Mouse (Mus musculus): ENCODE data around the gene Gm10778. TPM values are rescaled to one million over a fixed set of nuclear protein-coding genes. Genes with fewer than 3 reads are reported as not detected.
A peak's percentile ranks its signal among the peaks of the same experiment; 100 is the strongest.
"Not testable (repeated sequence)": the region's sequence is repeated elsewhere in the genome, so short reads cannot be mapped to it uniquely, and the experiment has no call there.

Gm10778 gene
- total RNA-seq, 2 experiments from 2014 or later, result 4.3 to 5.0 TPM

DNA sequence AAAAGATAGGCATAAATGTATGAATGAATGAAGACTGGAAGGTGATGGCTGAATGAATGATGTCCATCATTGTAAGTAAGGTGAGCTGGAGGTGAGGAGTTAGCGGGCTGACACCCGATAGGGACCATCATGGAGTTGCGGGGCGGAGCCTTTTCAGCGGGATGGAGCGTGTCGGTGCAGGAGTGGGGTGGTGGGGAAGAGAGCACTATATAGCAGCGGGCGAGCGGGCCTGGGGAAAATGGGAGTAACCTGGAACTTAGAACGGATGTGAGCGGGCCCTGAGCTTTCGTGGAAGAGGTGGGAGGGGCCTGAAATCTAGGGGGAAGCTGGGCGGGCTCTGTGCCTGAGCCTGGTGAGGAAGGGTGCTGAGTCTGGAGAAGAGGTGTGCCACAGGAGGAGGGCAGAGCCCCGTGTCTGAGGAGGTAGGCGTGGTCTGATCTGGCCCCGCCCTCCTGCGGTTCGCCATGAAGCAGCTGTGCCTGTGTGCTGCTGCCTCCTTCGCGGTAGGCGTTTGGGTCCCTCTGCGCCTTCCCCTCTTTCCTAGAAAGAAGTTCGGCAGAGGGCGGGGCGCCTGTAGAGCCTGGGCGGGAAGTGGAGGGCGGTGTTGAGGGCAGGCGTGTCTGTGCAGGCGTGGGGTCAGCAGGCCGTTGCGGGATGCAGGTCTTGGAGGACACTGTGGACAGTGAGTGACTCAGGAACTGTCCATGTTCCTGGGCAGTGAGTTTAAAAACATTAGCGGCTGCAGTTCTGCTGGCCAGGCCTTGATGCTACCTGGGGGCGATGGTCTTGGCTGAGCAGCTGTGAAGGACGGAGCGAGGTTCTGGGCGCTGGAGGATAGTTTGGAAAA is 15.4 kb upstream of the Gm10778 start:
- peak; percentile 82 to 85 for DNase-seq (ENCODE audit: extremely low spot score in 1 of 2, low spot score in 2 of 2)
- TF ChIP-seq CTCF (IDR thresholded peaks at IDR 0.05), result no peak
- H3K27ac ChIP-seq, result peak overlapping the region; percentile 37
- H3K4me3 ChIP-seq, result peak overlapping the region; percentile 54
- intact Hi-C loops (cut with DNase I), result no loop called here

DNA sequence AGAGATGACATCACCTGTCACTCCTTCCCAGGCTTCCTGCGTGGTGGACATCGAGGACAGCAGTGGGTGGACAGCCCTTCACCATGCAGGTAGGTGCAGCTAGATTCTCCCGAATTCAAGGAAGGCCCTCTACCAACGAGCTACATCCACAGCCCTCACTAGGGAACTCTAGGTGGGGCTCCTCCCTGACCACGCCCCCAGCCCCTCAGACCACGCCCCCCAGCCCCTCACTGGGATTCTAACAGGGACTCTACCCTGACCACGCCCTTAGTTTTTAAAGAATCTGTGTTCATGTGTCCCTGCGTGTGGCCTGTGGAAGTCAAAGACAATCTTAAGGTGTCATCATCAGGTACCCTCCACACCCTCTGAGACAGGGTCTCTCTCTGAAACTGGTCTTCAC is 12.5 kb upstream of the Gm10778 start:
- no peak overlapping the region for H3K27ac ChIP-seq
- H3K4me3 ChIP-seq, result no peak overlapping the region
- intact Hi-C loops (cut with DNase I), result no loop called here
- no peak for TF ChIP-seq CTCF (IDR thresholded peaks at IDR 0.05)
- no peak for DNase-seq (ENCODE audit: extremely low spot score in 1 of 2, low spot score in 2 of 2)

DNA sequence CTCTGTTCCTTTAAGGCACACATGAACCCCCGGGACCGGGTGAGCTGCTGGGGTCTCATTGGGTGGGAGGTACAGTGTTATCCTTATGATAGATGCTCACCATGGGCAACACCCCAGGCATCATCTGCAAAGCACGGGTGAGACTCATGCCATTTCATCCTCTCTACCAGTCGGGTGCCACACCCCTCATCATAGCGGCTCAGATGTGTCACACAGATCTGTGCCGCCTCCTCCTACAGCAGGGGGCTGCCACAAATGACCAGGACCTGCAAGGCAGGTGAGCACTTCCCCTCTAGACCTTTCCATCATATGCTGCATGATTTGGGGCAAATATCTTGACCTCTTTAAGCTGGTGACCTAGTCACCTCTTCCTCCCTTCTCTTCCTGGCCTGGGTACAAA is 10.8 kb upstream of the Gm10778 start:
- H3K27ac ChIP-seq, result no peak overlapping the region
- no peak overlapping the region for H3K4me3 ChIP-seq
- DNase-seq (ENCODE audit: extremely low spot score in 1 of 2, low spot score in 2 of 2), result no peak
- intact Hi-C loops (cut with DNase I), result no loop called here
- TF ChIP-seq CTCF (IDR thresholded peaks at IDR 0.05), result no peak

- DNase-seq (ENCODE audit: extremely low spot score in 1 of 2, low spot score in 2 of 2); H3K4me3 ChIP-seq; H3K27ac ChIP-seq: not testable (repeated sequence)
- intact Hi-C loops (cut with DNase I), result loop anchor here (5.0 to 10.0 kb wide), 2 partner anchors 531 to 984 kb away; partner anchors contain the start of genes 1190007I07Rik and Tdg
Observed at GRCm38 (mm10) chr10:81640825-81641224, 8.0 kb upstream of the Gm10778 start.

DNA sequence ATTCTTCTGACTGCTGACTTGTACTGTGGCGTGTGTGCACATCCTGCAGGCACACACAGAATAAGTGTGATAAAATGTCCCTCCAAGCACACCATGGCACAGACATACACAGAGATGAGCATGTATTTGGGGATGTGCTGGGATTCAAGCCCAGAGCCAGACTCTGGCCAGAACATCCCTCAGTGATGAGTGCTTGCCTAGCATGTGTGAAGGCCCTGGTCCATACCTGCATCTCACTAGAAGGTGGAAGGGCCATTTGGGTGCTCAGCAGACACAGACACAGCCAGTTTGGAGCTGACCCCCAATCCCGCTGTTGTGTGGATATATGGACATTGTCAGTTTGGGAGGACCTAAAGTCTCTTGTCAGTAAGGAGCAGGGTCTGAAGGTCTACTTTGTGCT is 7.3 kb upstream of the Gm10778 start:
- no peak overlapping the region for H3K4me3 ChIP-seq
- intact Hi-C loops (cut with DNase I), result loop anchor here (5.0 to 10.0 kb wide), 2 partner anchors 531 to 983 kb away; partner anchors contain the start of genes 1190007I07Rik and Tdg
- no peak for TF ChIP-seq CTCF (IDR thresholded peaks at IDR 0.05)
- no peak for DNase-seq (ENCODE audit: extremely low spot score in 1 of 2, low spot score in 2 of 2)
- no peak overlapping the region for H3K27ac ChIP-seq

DNA sequence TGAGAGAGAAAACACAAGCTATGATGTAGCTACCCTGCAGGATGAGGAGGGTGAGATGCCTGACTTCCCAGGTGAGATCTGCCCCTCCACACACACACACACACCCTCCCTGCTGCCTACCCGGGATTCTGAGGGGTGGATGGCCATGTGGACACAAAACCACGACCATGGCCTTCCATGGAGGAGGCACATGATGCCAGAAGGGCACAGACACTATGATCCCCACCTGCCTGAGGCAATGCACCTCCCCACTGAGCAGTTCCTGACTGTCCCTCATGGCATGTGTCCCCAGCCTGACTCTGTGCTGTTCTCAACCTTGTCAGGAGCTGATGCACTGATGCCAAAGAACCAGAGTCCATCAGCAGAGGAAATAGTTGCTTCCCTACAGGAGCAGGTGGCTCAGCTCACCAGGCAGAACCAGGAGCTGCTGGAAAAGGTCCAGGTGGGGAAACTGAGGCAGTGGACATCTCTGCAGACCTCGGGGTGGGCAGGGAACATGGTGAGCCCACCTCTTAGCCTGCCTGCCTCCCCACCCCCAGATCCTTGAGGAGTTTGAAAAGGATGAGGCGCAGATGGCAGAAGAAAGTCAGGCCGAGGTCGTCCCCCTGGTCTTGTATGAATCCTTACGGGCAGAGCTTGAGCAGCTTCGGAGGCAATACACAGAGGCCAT is 6.7 kb upstream of the Gm10778 start:
- intact Hi-C loops (cut with DNase I), result loop anchor here (5.0 to 10.0 kb wide), 2 partner anchors 530 to 983 kb away; partner anchors contain the start of genes 1190007I07Rik and Tdg
- Histone ChIP-seq H3K4me3 (peak overlapping the region; percentile 95), H3K27ac (peak overlapping the region; percentile 99; the same call in 1 of the 2 replicates)
- no peak for DNase-seq (ENCODE audit: extremely low spot score in 1 of 2, low spot score in 2 of 2)
- TF ChIP-seq CTCF (IDR thresholded peaks at IDR 0.05), result no peak

DNA sequence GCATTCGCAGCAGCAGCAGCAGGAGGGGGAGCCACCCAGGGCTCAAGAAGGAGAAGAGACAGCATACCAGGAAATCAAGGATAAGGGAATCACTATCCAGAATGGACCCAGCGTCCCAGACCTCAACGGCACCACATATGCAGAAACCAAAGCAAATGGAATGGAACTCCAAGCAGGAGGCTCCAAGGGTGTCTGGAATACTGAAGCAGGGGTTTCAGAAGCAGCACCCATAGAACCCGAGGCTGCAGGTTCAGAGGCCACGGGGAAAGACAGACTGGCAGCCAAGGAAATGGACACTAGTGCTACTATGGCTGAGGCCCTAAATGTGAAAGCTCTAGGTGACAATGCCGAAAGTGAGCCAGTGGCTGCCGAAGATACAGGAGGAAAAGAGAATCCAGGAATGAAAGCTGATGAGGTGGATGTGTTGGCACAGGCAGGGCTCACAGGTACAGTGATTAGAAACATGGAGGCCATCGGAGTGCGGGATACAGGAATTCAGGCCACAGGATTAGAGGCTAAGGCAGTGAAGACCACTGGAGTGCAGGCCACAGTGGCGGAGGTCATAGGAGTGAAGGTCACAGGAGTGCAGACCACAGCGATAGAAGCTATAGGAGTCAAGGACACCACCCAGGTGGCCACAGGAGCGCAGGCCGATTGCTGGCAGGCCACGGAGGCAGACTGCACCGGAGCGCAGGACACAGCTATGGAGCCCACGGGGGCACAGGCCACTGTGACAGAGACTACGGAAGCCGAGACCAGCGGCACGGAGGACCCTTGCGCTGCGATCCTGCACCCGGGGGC is 6.0 kb upstream of the Gm10778 start:
- Histone ChIP-seq H3K27ac (peak overlapping the region; percentile 99), H3K4me3 (peak overlapping the region; percentile 95)
- intact Hi-C loops (cut with DNase I), result loop anchor here (5.0 to 10.0 kb wide), 2 partner anchors 529 to 982 kb away; partner anchors contain the start of genes 1190007I07Rik and Tdg
- DNase-seq (ENCODE audit: extremely low spot score in 1 of 2, low spot score in 2 of 2), result no peak
- TF ChIP-seq CTCF (IDR thresholded peaks at IDR 0.05), result no peak

DNA sequence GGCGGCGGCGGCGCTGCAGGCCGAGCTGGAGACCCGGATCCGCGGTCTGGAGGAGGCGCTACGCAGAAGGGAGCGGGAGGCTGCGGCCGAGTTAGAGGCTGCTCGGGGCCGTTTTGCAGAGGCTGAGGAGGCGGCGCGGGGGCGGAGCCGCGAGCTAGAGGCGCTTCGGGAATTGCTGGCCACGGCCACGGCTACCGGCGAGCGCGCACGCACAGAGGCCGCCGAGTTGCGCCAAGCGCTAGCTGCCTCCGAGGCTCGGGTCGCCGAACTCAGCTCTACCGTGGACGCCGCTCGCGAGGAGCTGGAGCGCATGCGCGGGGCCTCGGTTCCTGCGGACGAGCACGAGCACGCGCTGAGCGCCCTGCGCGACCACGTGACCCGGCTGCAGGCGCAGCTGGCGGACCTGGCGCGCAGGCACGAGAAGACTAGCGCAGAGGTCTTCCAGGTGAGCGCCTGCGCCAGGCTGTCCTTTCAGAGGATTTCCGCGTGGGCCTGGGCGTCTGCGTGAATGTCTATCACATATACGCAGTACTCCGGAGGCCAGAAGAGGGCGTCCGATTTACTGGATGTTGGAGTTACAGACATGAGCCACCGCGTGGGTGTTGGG is 5.3 kb upstream of the Gm10778 start:
- intact Hi-C loops (cut with DNase I), result loop anchor here (5.0 to 10.0 kb wide), 2 partner anchors 529 to 981 kb away; partner anchors contain the start of genes 1190007I07Rik and Tdg
- peak; percentile 96 to 97 for DNase-seq (ENCODE audit: extremely low spot score in 1 of 2, low spot score in 2 of 2)
- Histone ChIP-seq H3K4me3 (peak overlapping the region; percentile 95), H3K27ac (peak overlapping the region; percentile 99)
- TF ChIP-seq CTCF (IDR thresholded peaks at IDR 0.05), result peak; percentile 54

DNA sequence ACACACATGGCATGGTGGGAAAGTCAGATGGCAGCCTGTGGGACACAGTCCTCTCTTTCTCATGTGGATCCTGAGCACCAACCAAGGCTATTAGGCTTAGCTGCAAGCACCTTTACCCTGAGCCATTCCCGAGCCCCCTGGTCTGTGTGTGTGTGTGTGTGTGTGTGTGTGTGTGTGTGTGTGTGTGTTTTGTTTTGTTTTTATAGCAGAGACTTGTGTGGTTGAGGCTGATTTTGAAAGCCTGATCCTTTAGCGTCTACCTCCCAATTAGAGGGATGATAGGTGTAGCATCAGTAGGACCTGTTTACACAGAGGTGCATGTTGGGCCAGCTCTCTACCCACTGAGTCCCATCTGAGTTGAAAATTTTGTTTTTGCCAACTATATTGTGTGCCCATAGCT is 4.7 kb upstream of the Gm10778 start:
- peak overlapping the region; percentile 95 for H3K4me3 ChIP-seq
- intact Hi-C loops (cut with DNase I), result loop anchor here (5.0 to 10.0 kb wide), 2 partner anchors 528 to 981 kb away; partner anchors contain the start of genes 1190007I07Rik and Tdg
- TF ChIP-seq CTCF (IDR thresholded peaks at IDR 0.05), result no peak
- H3K27ac ChIP-seq, result peak overlapping the region; percentile 99
- DNase-seq (ENCODE audit: extremely low spot score in 1 of 2, low spot score in 2 of 2), result no peak

GRCm38 (mm10) chr10:81644716-81645115 is 4.1 kb upstream of the Gm10778 start:
- TF ChIP-seq CTCF (IDR thresholded peaks at IDR 0.05), result no peak
- intact Hi-C loops (cut with DNase I), result loop anchor here (5.0 to 10.0 kb wide), 3 partner anchors 528 to 980 kb away; partner anchors contain the start of genes 1190007I07Rik and Tdg
- peak; percentile 11 for DNase-seq (ENCODE audit: extremely low spot score in 1 of 2, low spot score in 2 of 2)
- Histone ChIP-seq H3K4me3 (no peak overlapping the region; the same call in none of the 2 replicates), H3K27ac (no peak overlapping the region)

- intact Hi-C loops (cut with DNase I), result loop anchor here (5.0 to 10.0 kb wide), 2 partner anchors 712 to 979 kb away; partner anchors contain the start of genes 1190007I07Rik and Tdg
- Histone ChIP-seq H3K4me3 (no peak overlapping the region), H3K27ac (no peak overlapping the region)
- no peak for TF ChIP-seq CTCF (IDR thresholded peaks at IDR 0.05)
- DNase-seq (ENCODE audit: extremely low spot score in 1 of 2, low spot score in 2 of 2), result peak in 1 of 2 experiments; percentile 5
Observed at GRCm38 (mm10) chr10:81645391-81645790, 3.5 kb upstream of the Gm10778 start.

Data from left cerebral cortex, adult 2 months (tissue).